Mouse (Mus musculus): Measurements from ENCODE around the gene Susd5.
A peak's percentile ranks its signal among the peaks of the same experiment; 100 is the strongest.
"Not testable (repeated sequence)": the region's sequence is repeated elsewhere in the genome, so short reads cannot be mapped to it uniquely, and the experiment has no call there.

Susd5 gene

DNA sequence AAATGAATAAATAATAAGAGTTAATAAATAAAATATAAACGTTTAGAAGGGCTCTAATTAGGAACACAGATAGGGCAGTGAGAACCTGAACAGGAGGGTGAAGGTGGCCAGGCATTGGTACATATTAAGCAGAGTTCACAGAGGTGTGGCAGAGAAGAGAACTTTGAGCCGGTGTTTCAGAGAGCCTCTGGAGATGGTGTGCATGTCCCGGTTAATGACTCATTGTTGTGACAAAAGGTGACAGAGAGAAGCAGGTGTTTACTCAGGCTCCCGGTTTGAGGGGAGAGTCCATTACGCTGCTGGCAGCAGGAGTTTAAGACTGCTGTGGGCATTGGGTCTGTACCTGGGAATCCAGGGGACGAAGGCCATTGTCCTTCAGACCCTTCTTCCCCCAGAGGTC is 12.4 kb downstream of the Susd5 start:
- no peak for DNase-seq (ENCODE audit: low read depth, low spot score)

- peak; percentile 71 for DNase-seq (ENCODE audit: low read depth, low spot score)
These were observed 16.7 kb downstream of the Susd5 start for GRCm38 (mm10) chr9:114073681-114074080.

GRCm38 (mm10) chr9:114086422-114086821 is 29.5 kb downstream of the Susd5 start:
- DNase-seq (ENCODE audit: low read depth, low spot score), result no peak

DNA sequence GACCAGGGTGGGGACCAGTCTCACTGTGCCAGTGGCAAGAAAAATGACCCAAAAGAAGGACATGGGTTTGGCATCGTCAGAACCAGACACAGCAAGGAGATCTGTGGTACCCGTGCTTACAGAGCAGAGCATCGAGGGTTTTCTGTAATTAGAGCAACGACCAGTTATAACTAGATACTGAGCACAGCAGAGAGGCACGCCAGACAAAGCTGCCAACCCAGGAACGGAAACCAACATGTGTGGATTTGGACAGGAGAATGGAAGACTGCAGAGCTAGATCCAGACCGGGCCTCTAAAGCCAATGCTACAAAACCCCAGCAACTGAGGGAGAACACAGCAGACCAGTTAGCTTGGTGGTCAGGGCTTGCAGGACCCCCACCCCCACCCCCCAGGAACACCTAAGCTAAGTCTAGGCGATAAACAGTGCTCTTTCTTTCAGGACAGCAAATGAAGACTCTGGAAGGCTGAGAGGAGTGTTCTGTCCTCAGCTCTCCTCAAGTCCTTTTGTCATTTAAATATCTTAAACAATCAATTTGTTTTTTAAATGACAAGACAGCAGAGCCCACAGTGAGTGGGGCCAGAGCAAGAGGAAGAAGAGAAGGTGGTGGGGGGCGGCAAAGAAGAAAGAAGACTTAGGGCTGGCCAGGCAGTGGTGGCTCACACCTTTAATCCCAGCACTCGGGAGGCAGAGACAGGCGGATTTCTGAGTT is 30.3 kb downstream of the Susd5 start:
- no peak for DNase-seq (ENCODE audit: low read depth, low spot score)

- not testable (repeated sequence) for DNase-seq (ENCODE audit: low read depth, low spot score)
These were observed 31.9 kb downstream of the Susd5 start for GRCm38 (mm10) chr9:114088885-114089284.

- peak; percentile 56 for DNase-seq (ENCODE audit: low read depth, low spot score)
These were observed 35.2 kb downstream of the Susd5 start for GRCm38 (mm10) chr9:114092188-114092587.

DNA sequence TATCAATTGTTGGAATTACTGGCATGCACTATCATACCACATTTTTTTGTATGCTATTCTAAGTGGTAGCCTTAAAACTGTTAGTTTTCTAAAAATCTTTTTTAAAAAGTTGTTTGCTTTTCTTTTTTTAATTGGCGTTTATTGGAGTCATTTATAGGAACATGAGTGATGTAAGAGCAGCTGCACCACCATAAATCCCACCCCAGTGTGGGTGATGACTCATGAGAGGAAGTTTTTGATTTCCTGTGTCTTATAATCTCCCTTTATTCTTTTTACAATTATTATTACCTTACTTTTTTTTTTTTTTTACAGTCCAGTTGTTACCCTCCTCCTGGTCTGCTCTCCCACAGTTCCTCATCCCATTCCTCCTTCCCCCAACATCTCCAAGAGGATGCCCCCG is 37.9 kb downstream of the Susd5 start:
- no peak for DNase-seq (ENCODE audit: low read depth, low spot score)

- DNase-seq (ENCODE audit: low read depth, low spot score), result no peak
These were observed 41.9 kb downstream of the Susd5 start for GRCm38 (mm10) chr9:114098716-114099302.

GRCm38 (mm10) chr9:114110268-114110667 is 53.3 kb downstream of the Susd5 start:
- DNase-seq (ENCODE audit: low read depth, low spot score), result peak; percentile 22

GRCm38 (mm10) chr9:114111161-114111560 is 54.2 kb downstream of the Susd5 start:
- DNase-seq (ENCODE audit: low read depth, low spot score), result no peak

GRCm38 (mm10) chr9:114112226-114112625 is 55.3 kb downstream of the Susd5 start:
- peak; percentile 49 for DNase-seq (ENCODE audit: low read depth, low spot score)

DNA sequence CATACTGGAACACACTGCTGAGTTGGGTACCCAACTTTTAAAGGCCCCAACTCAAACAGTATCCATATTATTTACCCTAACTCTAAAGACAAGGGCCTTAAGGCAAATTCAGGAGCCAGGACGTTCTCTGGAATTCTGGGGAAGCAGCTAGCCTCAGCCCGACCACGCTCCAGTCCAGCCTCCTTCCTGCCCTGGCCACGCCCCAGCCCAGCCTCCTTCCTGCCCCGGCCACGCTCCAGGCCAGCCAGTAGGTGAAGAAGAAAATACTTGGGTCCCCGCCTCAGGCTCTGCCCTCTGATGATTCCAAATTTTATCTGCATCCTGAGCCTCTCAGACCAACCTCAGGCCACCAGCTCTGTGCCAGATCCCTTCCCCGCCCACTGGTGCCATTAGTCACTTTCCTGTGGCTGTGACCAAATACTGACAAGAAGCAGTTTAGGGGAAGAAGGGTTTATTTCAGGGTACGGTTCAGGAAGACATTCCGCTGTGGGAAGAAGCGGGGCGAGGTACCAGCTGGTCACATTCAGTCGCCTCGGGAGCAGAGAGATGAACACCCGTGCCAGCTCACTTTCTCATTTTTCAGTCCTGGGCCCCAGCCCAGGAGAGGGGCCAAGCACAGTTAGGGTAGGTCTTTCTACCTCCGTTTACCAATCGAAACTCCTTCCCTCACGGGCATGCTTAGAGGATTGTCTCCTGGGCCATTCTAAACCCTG is 57.1 kb downstream of the Susd5 start:
- no peak for DNase-seq (ENCODE audit: low read depth, low spot score)

DNA sequence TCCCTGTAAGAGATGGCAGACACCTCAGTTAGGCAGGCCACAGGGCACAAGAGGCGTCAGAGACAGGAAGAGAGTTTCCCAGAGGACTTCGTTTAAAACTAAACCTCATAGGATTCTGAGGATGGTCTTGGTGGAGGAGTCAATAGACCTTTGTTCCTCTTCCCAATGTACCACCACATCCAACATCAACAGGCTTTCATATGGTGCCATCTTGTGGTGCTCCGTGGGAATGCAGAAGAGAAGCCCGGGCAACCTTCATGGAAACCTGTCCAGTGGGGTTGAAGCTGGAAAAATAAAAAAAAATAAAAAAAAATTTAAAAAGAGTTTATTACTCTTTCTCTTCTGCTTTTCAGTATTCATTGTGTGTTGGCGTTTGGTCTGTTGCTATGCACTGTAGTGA is 59.7 kb downstream of the Susd5 start:
- DNase-seq (ENCODE audit: low read depth, low spot score), result peak; percentile 62

GRCm38 (mm10) chr9:114122862-114123261 is 65.9 kb downstream of the Susd5 start:
- DNase-seq (ENCODE audit: low read depth, low spot score), result not testable (repeated sequence)

- not testable (repeated sequence) for DNase-seq (ENCODE audit: low read depth, low spot score)
These were observed 72.4 kb downstream of the Susd5 start for GRCm38 (mm10) chr9:114129273-114129835.
